Mouse (Mus musculus): Measurements from ENCODE around the gene Tmie.

Gene Tmie

GRCm38 (mm10) chr9:110887388-110888303, 7.7 kb upstream of the Tmie start:
- no peak for DNase-seq

GRCm38 (mm10) chr9:110881953-110882352, 2.0 kb upstream of the Tmie start:
- DNase-seq = no peak

GRCm38 (mm10) chr9:110880772-110881171, 859 bp upstream of the Tmie start:
- DNase-seq = no peak

GRCm38 (mm10) chr9:110879191-110879920, 557 bp downstream of the Tmie start, which contains the start of gene Als2cl:
Gene Als2cl (plus strand): TSS chr9:110879870.
- no peak for DNase-seq

- DNase-seq = no peak
Measured at GRCm38 (mm10) chr9:110877888-110878287, 2.0 kb downstream of the Tmie start.

- no peak for DNase-seq
Measured at GRCm38 (mm10) chr9:110877353-110877752, 2.6 kb downstream of the Tmie start.

- peak; percentile 56 for DNase-seq
Measured at GRCm38 (mm10) chr9:110875288-110875695, 4.6 kb downstream of the Tmie start.

- DNase-seq = no peak
Measured at GRCm38 (mm10) chr9:110874660-110875191, 5.2 kb downstream of the Tmie start.

- DNase-seq = no peak
Measured at GRCm38 (mm10) chr9:110873681-110874659, 5.9 kb downstream of the Tmie start.

GRCm38 (mm10) chr9:110871030-110871429, 8.9 kb downstream of the Tmie start:
- DNase-seq = peak; percentile 58

- DNase-seq = peak; percentile 59
Measured at GRCm38 (mm10) chr9:110858967-110859596, 20.8 kb downstream of the Tmie start.

- no peak for DNase-seq
Measured at GRCm38 (mm10) chr9:110858523-110858922, 21.4 kb downstream of the Tmie start.

- DNase-seq = peak; percentile 68
Measured at GRCm38 (mm10) chr9:110857781-110858472, 22.0 kb downstream of the Tmie start, which contains the start of gene Prss50. Gene Prss50 (plus strand): TSS chr9:110857967.

- DNase-seq = no peak
Measured at GRCm38 (mm10) chr9:110856920-110857319, 23.0 kb downstream of the Tmie start.

- no peak for DNase-seq
Measured at GRCm38 (mm10) chr9:110855903-110856302, 24.0 kb downstream of the Tmie start.

- no peak for DNase-seq
Measured at GRCm38 (mm10) chr9:110849162-110849561, 30.8 kb downstream of the Tmie start.

GRCm38 (mm10) chr9:110844206-110844605, 35.7 kb downstream of the Tmie start, which contains the start of gene Prss46:
Gene Prss46 (plus strand): TSS chr9:110844506.
- DNase-seq = no peak

GRCm38 (mm10) chr9:110841438-110841837, 38.5 kb downstream of the Tmie start:
- DNase-seq = no peak

- no peak for DNase-seq
Measured at GRCm38 (mm10) chr9:110840905-110841304, 39.0 kb downstream of the Tmie start.

- no peak for DNase-seq
Measured at GRCm38 (mm10) chr9:110836112-110836511, 43.8 kb downstream of the Tmie start.

GRCm38 (mm10) chr9:110834961-110835360, 45.0 kb downstream of the Tmie start:
- DNase-seq = no peak
